Mouse (Mus musculus) liver, postnatal 0 days (tissue): ENCODE measurements around the gene Prkcb.

Experiments used
- CTCF ChIP-seq: sonication (generic); IDR thresholded peaks from 2 replicates; pipeline ENCODE4 v1.5.1; 2016; ENCODE audit warnings: antibody characterized with exemption, low read depth
- EP300 ChIP-seq: IDR thresholded peaks from 2 replicates; pipeline ENCODE4 v1.6.1; 2016; ENCODE audit warnings: antibody characterized with exemption, low read depth, mild to moderate bottlenecking

DNA sequence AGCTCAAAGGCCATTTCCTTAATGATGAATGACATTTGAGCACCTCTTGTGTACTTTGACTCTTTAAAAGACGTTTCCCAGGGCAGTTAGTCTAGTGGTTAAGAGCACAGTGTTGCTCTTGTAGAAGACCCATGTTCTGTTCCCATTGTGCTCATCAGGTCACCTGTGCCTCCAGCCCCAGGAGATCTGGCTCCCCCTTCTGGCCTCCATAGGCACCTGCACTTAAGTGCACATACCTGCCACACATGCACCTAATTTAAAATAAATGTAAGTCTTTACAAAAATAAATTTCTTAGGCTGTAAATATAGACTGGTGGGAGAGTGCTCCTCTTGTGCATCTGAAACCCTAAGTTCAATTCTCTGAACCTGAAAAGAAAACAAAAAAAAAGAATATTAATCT lies 335.2 kb downstream of the Prkcb start:
- peak; percentile 9; the same call in 1 of the 2 replicates for TF ChIP-seq CTCF
- TF ChIP-seq EP300, result no peak
